Mouse (Mus musculus) liver, embryonic 11.5 days (tissue): ENCODE data around the gene Stat4. TPM values are rescaled to one million over a fixed set of nuclear protein-coding genes. Genes with fewer than 3 reads are reported as not detected.

ENCODE experiments used
- ATAC-seq: fragments of 200-750 bp; cut with Nextera tagmentation; replicated peaks from 2 replicates; pipeline ENCODE4 v1.8.0; 2017; ENCODE audit warnings: moderate number of reproducible peaks, mild to moderate bottlenecking, moderate TSS enrichment, moderate library complexity; ENCODE audit not compliant: low FRiP score
- DNase-seq: peaks from one replicate; pipeline ENCODE4 v3.0.0-alpha.2; 2017; ENCODE audit warnings: low spot score
- H3K27ac ChIP-seq: fragments of 300-500 bp; sonication (generic); 2 replicates; pipeline ENCODE4 v1.5.1; 2014; ENCODE audit warnings: mild to moderate bottlenecking, low read depth, low read length, control low read depth
- H3K27me3 ChIP-seq: fragments of 300-500 bp; sonication (generic); replicated peaks from 2 replicates; pipeline ENCODE4 v1.6.1; 2014; ENCODE audit warnings: low read length, mixed read lengths; ENCODE audit not compliant: control insufficient read depth, insufficient read depth
- H3K36me3 ChIP-seq: fragments of 300-500 bp; sonication (generic); 2 replicates; pipeline ENCODE4 v1.6.1; 2014; ENCODE audit warnings: mild to moderate bottlenecking, low read length, moderate library complexity, mixed read lengths; ENCODE audit not compliant: control insufficient read depth, insufficient read depth
- H3K4me1 ChIP-seq: fragments of 300-500 bp; sonication (generic); replicated peaks from 2 replicates; pipeline ENCODE4 v1.6.1; 2014; ENCODE audit warnings: low read length, mixed read lengths; ENCODE audit not compliant: control insufficient read depth, insufficient read depth
- H3K4me2 ChIP-seq: fragments of 300-500 bp; sonication (generic); 2 replicates; pipeline ENCODE4 v1.6.1; 2014; ENCODE audit warnings: mild to moderate bottlenecking, control low read depth, moderate library complexity
- H3K4me3 ChIP-seq: fragments of 300-500 bp; sonication (generic); 2 replicates; pipeline ENCODE4 v1.5.1; 2014; ENCODE audit warnings: low read depth, low read length, control low read depth
- H3K9ac ChIP-seq: fragments of 300-500 bp; sonication (generic); 2 replicates; pipeline ENCODE4 v1.6.1; 2014; ENCODE audit warnings: low read depth, low read length, control low read depth
- H3K9me3 ChIP-seq: fragments of 300-500 bp; sonication (generic); 2 replicates; pipeline ENCODE4 v1.6.1; 2016; ENCODE audit warnings: low read length, inconsistent platforms, mixed read lengths; ENCODE audit not compliant: control insufficient read depth
- WGBS: fragments of 180-500 bp; shearing (Covaris S2); extraction: QIAGEN DNeasy Blood & Tissue Kit; methylation state at CpG from one replicate; pipeline ENCODE4 v1.1.7; 2014; 5-methylcytosine and 5-hydroxymethylcytosine counted together
- polyA plus RNA-seq: library from polyadenylated mRNA; unstranded; fragments of >200 nt; fragmentation: Nextera tagmentation; extraction: Ambion mirVana; gene quantifications from 2 replicates; pipeline ENCODE4 v1.2.1, GENCODE M21; 2014

Gene Stat4
- polyA plus RNA-seq, 1 experiment from 2014 or later, result 2.6 TPM

GRCm38 (mm10) chr1:52100496-52100895 lies 113.5 kb downstream of the Stat4 start:
- no peaks in the 10 kb centered on the region for H3K4me1 ChIP-seq
- no peak overlapping the region for H3K9ac ChIP-seq
- no peaks in the 10 kb centered on the region for H3K36me3 ChIP-seq
- no peak overlapping the region for H3K27ac ChIP-seq
- no peaks in the 10 kb centered on the region for H3K27me3 ChIP-seq
- no peak for DNase-seq
- H3K9me3 ChIP-seq, result no peaks in the 10 kb centered on the region
- no peak for ATAC-seq
- no peak overlapping the region for H3K4me3 ChIP-seq
- 69% methylated on average over 6 of the region's 6 CpGs for WGBS
- H3K4me2 ChIP-seq, result no peak overlapping the region

DNA sequence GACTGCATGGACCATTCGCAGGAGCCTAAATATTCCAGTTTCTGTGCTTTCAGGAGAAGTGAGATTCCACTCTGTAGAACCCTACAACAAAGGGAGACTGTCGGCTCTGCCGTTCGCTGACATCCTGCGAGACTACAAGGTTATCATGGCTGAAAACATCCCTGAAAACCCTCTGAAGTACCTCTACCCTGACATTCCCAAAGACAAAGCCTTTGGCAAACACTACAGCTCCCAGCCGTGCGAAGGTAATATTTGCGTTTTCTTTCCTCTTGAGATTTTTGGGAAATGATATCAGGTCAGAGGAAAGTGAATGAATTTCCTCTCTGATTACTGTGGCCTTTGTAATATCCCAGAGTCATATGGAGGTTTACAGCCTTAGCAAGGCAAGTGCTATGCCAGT lies 115.8 kb downstream of the Stat4 start:
- Histone ChIP-seq H3K36me3 (no peaks in the 10 kb centered on the region), H3K9me3 (no peaks in the 10 kb centered on the region), H3K4me3 (no peak overlapping the region), H3K4me2 (no peak overlapping the region), H3K27ac (no peak overlapping the region), H3K4me1 (no peaks in the 10 kb centered on the region), H3K9ac (no peak overlapping the region), H3K27me3 (no peaks in the 10 kb centered on the region)
- ATAC-seq (no peak), DNase-seq (no peak)
- WGBS, result 84% methylated on average over 8 of the region's 8 CpGs

DNA sequence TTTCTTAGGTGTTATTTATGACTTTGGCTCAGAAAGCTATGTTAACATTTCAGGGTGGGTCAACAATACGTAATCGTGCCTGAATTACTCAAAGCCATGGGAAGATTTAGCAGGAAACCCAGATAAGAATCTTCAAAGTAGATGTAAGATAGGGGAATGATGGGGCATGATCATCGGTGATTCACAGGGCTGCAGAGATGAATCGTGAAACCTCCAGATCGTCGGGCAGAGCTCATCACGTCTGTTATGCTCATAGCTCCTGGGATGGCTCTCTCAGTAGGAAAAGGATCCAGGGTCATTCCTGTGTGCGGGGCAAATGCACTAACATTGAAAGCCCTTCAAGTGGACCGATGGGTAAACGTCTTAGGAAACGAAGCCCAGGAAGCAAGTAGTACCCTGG lies 120.3 kb downstream of the Stat4 start:
- no peaks in the 10 kb centered on the region for H3K4me1 ChIP-seq
- no peak overlapping the region for H3K27ac ChIP-seq
- no peaks in the 10 kb centered on the region for H3K27me3 ChIP-seq
- no peaks in the 10 kb centered on the region for H3K9me3 ChIP-seq
- H3K9ac ChIP-seq, result no peak overlapping the region
- no peaks in the 10 kb centered on the region for H3K36me3 ChIP-seq
- WGBS, result 83% methylated on average over 11 of the region's 11 CpGs
- H3K4me2 ChIP-seq, result no peak overlapping the region
- H3K4me3 ChIP-seq, result no peak overlapping the region
- DNase-seq (no peak), ATAC-seq (no peak)

GRCm38 (mm10) chr1:52111217-52111616 lies 124.3 kb downstream of the Stat4 start:
- Histone ChIP-seq H3K27me3 (no peaks in the 10 kb centered on the region), H3K27ac (no peak overlapping the region), H3K9me3 (no peaks in the 10 kb centered on the region), H3K36me3 (no peaks in the 10 kb centered on the region), H3K4me2 (no peak overlapping the region), H3K4me1 (peaks cover 5% of the 10 kb centered on the region; the same call in 1 of the 2 replicates), H3K9ac (no peak overlapping the region), H3K4me3 (no peak overlapping the region)
- no peak for DNase-seq
- no peak for ATAC-seq
- 53% methylated on average over 3 of the region's 3 CpGs for WGBS

DNA sequence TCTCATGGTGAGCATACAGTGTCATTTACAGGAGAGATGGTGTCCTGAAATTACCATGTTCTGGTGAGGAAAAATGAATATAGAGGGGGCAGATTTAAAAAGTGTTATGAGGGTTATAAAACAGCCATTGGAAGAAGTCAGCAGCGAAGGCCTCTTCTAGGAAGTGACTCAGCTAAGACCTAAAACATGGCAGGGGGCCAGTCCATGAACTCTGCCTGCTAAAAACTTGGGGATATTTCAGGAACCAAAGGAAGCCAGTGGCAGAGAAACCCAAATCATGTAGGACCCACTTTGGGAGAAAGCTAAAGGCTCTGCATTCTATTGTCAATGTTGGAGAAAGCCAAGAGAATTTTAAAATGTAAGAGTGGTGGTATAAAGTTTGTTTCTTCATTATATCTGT lies 125.4 kb downstream of the Stat4 start:
- H3K4me3 ChIP-seq, result no peak overlapping the region
- 74% methylated on average over 1 of the region's 1 CpGs for WGBS
- no peaks in the 10 kb centered on the region for H3K27me3 ChIP-seq
- no peak overlapping the region for H3K4me2 ChIP-seq
- H3K9me3 ChIP-seq, result no peaks in the 10 kb centered on the region
- ATAC-seq (no peak), DNase-seq (no peak)
- H3K4me1 ChIP-seq, result peaks cover 5% of the 10 kb centered on the region; the same call in 1 of the 2 replicates
- H3K9ac ChIP-seq, result no peak overlapping the region
- H3K36me3 ChIP-seq, result no peaks in the 10 kb centered on the region
- no peak overlapping the region for H3K27ac ChIP-seq

DNA sequence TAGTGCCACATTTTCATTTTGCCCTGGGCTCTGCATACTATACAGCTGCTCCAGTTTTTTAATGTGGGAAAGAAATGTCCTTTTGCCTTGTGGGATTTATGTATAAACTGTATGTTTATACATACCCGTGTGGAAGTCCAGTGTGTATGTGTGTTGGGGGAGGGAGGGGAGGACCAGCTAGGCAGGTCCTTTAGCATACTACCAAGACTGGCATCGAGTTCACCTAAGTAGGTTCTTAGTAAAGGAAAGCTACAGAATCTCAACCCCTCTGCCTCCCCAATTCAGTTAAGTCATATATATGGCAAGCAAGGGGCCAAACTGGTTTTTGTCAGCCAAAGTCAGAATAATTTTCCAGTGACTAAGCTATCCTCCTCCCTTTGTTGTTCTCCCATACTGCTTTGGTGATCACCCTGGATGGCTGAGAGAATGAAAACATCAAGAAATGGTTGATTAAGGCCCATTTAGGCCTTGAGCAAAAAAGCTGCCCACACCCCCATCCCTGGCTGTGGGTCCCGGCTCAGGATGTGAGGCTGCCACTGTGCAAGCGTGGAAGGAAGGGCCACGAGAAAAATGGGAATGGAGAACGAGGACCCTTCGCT lies 126.2 kb downstream of the Stat4 start:
- Histone ChIP-seq H3K27me3 (no peaks in the 10 kb centered on the region), H3K4me3 (peak overlapping the region; percentile 52), H3K27ac (peak overlapping the region; percentile 29; the same call in 1 of the 2 replicates), H3K36me3 (no peaks in the 10 kb centered on the region), H3K9ac (peak overlapping the region; percentile 68), H3K9me3 (no peaks in the 10 kb centered on the region), H3K4me1 (peaks cover 5% of the 10 kb centered on the region; the same call in 1 of the 2 replicates), H3K4me2 (peak overlapping the region; percentile 84)
- ATAC-seq (peak; percentile 1; the same call in 1 of the 2 replicates), DNase-seq (no peak)
- 22% methylated on average over 7 of the region's 7 CpGs for WGBS

DNA sequence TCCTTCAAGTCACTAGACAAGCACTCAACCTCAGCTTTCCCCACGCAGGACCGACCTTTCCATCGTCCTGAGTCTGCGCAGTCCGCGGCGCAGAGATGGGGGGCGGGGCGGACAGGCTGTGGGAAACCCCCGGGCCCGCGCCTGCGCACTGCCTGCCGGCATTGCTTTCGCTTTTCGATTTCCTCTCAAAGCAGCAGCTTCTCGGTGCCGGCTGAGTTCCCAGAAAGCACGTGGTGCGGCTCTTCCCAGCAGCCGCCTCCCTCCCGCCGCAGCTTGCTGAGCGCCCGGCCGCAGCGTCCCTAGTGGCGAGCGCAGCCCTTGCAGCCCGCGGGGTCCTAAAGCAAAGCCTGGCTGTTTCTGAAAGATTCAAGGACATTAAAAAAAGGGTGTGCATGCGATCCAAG lies 126.7 kb downstream of the Stat4 start:
- DNase-seq, result peak; percentile 99
- under 1% methylated on average over 31 of the region's 32 CpGs for WGBS
- Histone ChIP-seq H3K9me3 (no peaks in the 10 kb centered on the region), H3K27me3 (no peaks in the 10 kb centered on the region), H3K4me1 (peaks cover 6% of the 10 kb centered on the region), H3K4me2 (peak overlapping the region; percentile 84), H3K27ac (peak overlapping the region; percentile 29; the same call in 1 of the 2 replicates), H3K36me3 (no peaks in the 10 kb centered on the region), H3K4me3 (peak overlapping the region; percentile 52), H3K9ac (peak overlapping the region; percentile 68)
- peak; percentile 94 for ATAC-seq

GRCm38 (mm10) chr1:52116441-52116840 lies 129.5 kb downstream of the Stat4 start:
- H3K4me2 ChIP-seq, result no peak overlapping the region
- DNase-seq (no peak), ATAC-seq (no peak)
- H3K27me3 ChIP-seq, result no peaks in the 10 kb centered on the region
- no peaks in the 10 kb centered on the region for H3K9me3 ChIP-seq
- H3K27ac ChIP-seq, result no peak overlapping the region
- no peak overlapping the region for H3K9ac ChIP-seq
- no peaks in the 10 kb centered on the region for H3K36me3 ChIP-seq
- H3K4me1 ChIP-seq, result peaks cover 6% of the 10 kb centered on the region
- 81% methylated on average over 3 of the region's 3 CpGs for WGBS
- no peak overlapping the region for H3K4me3 ChIP-seq

- no peak for DNase-seq
- Histone ChIP-seq H3K9me3 (no peaks in the 10 kb centered on the region), H3K27ac (no peak overlapping the region), H3K4me1 (peaks cover 6% of the 10 kb centered on the region), H3K4me2 (no peak overlapping the region), H3K4me3 (no peak overlapping the region), H3K9ac (no peak overlapping the region), H3K36me3 (no peaks in the 10 kb centered on the region), H3K27me3 (no peaks in the 10 kb centered on the region)
- 84% methylated on average over 1 of the region's 1 CpGs for WGBS
- no peak for ATAC-seq
Observed at GRCm38 (mm10) chr1:52117777-52118176, 130.8 kb downstream of the Stat4 start.
